Mouse (Mus musculus) liver, embryonic 12.5 days (tissue): ENCODE data around the gene Fam57a. TPM values are rescaled to one million over a fixed set of nuclear protein-coding genes. Genes with fewer than 3 reads are reported as not detected.

Source experiments
- ATAC-seq: fragments of 200-750 bp; cut with Nextera tagmentation; 2 replicates; pipeline ENCODE4 v1.8.0; 2017; ENCODE audit warnings: moderate number of reproducible peaks, mild to moderate bottlenecking, moderate library complexity
- H3K27ac ChIP-seq: fragments of 300-500 bp; sonication (generic); 2 replicates; pipeline ENCODE4 v1.5.1; 2016; ENCODE audit warnings: mild to moderate bottlenecking
- H3K27me3 ChIP-seq: fragments of 300-500 bp; sonication (generic); replicated peaks from 2 replicates; pipeline ENCODE4 v1.6.1; 2016; ENCODE audit warnings: mild to moderate bottlenecking, moderate library complexity
- H3K36me3 ChIP-seq: fragments of 300-500 bp; sonication (generic); 2 replicates; pipeline ENCODE4 v1.6.1; 2016; ENCODE audit warnings: mild to moderate bottlenecking, moderate library complexity
- H3K4me1 ChIP-seq: fragments of 300-500 bp; sonication (generic); 2 replicates; pipeline ENCODE4 v1.6.1; 2016
- H3K4me2 ChIP-seq: fragments of 300-500 bp; sonication (generic); 2 replicates; pipeline ENCODE4 v1.6.1; 2016; ENCODE audit warnings: mild to moderate bottlenecking, moderate library complexity
- H3K4me3 ChIP-seq: fragments of 300-500 bp; sonication (generic); 2 replicates; pipeline ENCODE4 v1.5.1; 2016; ENCODE audit warnings: mild to moderate bottlenecking, moderate library complexity
- H3K9ac ChIP-seq: fragments of 300-500 bp; sonication (generic); 2 replicates; pipeline ENCODE4 v1.6.1; 2016; ENCODE audit warnings: mild to moderate bottlenecking, moderate library complexity
- H3K9me3 ChIP-seq: fragments of 300-500 bp; sonication (generic); replicated peaks from 2 replicates; pipeline ENCODE4 v1.6.1; 2016; ENCODE audit warnings: mild to moderate bottlenecking, moderate library complexity
- WGBS: fragments of 180-500 bp; shearing (Covaris S2); methylation state at CpG from one replicate; pipeline ENCODE4 v1.1.7; 2016; ENCODE audit not compliant: insufficient replicate concordance; 5-methylcytosine and 5-hydroxymethylcytosine counted together
- polyA plus RNA-seq: library from polyadenylated mRNA; unstranded; fragments of >200 nt; fragmentation: Nextera tagmentation; extraction: Ambion mirVana; gene quantifications from 2 replicates; pipeline ENCODE4 v1.2.1, GENCODE M21; 2016

Gene Fam57a
- polyA plus RNA-seq, 1 experiment from 2014 or later, result 8.4 TPM

DNA sequence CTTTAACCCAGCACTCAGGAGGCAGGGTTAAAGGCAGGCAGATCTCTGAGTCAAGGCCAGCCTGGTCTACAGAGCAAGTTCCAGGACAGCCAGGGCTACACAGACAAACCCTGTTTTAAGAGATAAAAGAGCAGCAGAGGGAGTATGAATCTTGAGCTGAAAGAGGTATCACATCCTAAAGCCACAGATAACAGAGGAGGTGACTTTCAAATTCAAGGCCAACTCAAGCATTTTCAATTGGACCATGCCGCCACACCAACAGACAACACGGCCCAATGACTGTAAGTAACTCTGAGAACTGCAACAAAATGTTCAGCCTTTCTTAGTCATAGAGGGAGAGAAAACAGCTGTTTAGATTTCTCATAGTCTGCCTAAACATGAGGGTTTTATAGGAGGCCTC, 25.3 kb upstream of the Fam57a start:
- H3K4me3 ChIP-seq, result no peak overlapping the region
- ATAC-seq, result no peak

GRCm38 (mm10) chr11:76154861-76155260, 24.6 kb upstream of the Fam57a start:
- no peak for ATAC-seq
- H3K9ac ChIP-seq, result no peak overlapping the region
- H3K9me3 ChIP-seq, result no peaks in the 10 kb centered on the region
- H3K27ac ChIP-seq, result no peak overlapping the region
- no peak overlapping the region for H3K4me2 ChIP-seq
- WGBS, result 66% methylated on average over 2 of the region's 2 CpGs
- no peaks in the 10 kb centered on the region for H3K27me3 ChIP-seq
- H3K4me3 ChIP-seq, result no peak overlapping the region
- H3K36me3 ChIP-seq, result peaks cover 27% of the 10 kb centered on the region
- H3K4me1 ChIP-seq, result no peaks in the 10 kb centered on the region

More for the DNA sequence above, 25.3 kb upstream of the Fam57a start:
- H3K9ac ChIP-seq, result no peak overlapping the region
- no peaks in the 10 kb centered on the region for H3K4me1 ChIP-seq
- H3K4me2 ChIP-seq, result no peak overlapping the region
- peaks cover 22% of the 10 kb centered on the region for H3K36me3 ChIP-seq
- no peaks in the 10 kb centered on the region for H3K27me3 ChIP-seq
- H3K9me3 ChIP-seq, result no peaks in the 10 kb centered on the region
- H3K27ac ChIP-seq, result no peak overlapping the region
- 76% methylated on average over 2 of the region's 2 CpGs for WGBS

GRCm38 (mm10) chr11:76158375-76158774, 21.1 kb upstream of the Fam57a start:
- Histone ChIP-seq H3K4me1 (no peaks in the 10 kb centered on the region), H3K4me3 (no peak overlapping the region), H3K4me2 (no peak overlapping the region), H3K27ac (no peak overlapping the region), H3K9ac (no peak overlapping the region), H3K9me3 (no peaks in the 10 kb centered on the region), H3K36me3 (peaks cover 51% of the 10 kb centered on the region), H3K27me3 (no peaks in the 10 kb centered on the region)
- no peak for ATAC-seq
- 87% methylated on average over 2 of the region's 2 CpGs for WGBS

- Histone ChIP-seq H3K4me1 (no peaks in the 10 kb centered on the region), H3K27me3 (no peaks in the 10 kb centered on the region), H3K9me3 (no peaks in the 10 kb centered on the region), H3K9ac (no peak overlapping the region), H3K4me3 (no peak overlapping the region), H3K27ac (no peak overlapping the region), H3K36me3 (peaks cover 47% of the 10 kb centered on the region), H3K4me2 (no peak overlapping the region)
- 69% methylated on average over 6 of the region's 6 CpGs for WGBS
- ATAC-seq, result no peak
Observed at GRCm38 (mm10) chr11:76160251-76160650, 19.2 kb upstream of the Fam57a start.

DNA sequence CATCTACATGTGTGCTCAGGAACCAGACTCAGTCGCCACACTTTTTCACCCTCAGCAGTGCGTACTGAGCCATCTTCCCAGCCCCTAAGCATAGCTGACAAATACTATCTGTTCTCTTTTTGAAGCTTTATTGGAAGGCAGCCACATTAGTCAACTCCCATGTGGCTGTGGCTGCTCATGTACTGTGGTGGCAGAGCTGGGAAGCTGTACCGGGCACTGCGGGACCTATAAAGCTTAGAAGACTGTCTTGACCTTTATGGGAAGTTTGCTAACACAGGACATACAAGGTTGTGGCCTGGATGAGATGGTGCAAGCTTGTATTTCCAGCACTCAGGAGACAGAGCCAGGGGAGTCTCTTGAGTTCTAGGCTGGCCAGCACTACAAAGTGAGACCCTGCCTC, 12.8 kb upstream of the Fam57a start:
- H3K27ac ChIP-seq, result no peak overlapping the region
- no peak overlapping the region for H3K4me2 ChIP-seq
- H3K4me3 ChIP-seq, result no peak overlapping the region
- H3K9me3 ChIP-seq, result no peaks in the 10 kb centered on the region
- peaks cover 25% of the 10 kb centered on the region for H3K36me3 ChIP-seq
- H3K4me1 ChIP-seq, result 0 out of 2 replicates have a peak, but pooled peaks cover 3% of the 10 kb centered on the region
- no peaks in the 10 kb centered on the region for H3K27me3 ChIP-seq
- ATAC-seq, result no peak
- H3K9ac ChIP-seq, result no peak overlapping the region
- WGBS, result 92% methylated on average over 4 of the region's 4 CpGs

DNA sequence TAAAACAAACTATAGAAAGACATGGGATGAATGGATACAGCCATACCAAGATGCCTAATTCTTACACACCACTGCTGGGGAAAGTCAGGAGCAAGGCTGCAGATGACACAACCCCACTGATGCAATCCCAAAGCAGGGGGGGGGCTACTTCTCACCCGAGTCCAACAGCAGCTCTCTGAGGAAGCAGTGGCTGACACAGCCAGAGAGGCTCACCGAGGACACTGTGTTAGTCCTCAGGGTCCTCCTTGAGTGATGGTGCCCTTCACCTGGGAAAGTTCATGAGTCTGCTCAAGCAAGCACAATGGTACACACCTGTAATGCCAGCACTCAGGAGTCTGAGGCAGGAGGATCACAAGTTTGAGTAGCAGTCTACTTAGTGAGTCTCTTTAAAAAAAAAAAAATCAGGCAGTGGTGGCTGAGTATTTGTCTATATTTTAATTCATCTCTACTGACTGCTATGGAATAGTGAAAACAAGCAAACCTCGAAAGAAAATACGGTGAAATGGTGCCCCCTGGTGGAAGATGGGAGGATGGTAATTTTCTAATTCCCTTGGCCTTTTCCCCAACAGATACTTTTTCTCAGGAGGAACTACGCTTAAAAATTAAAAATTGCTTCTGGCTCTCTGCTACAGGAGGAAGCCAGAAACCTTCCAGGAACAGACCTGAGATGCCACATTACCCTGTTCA, 12.2 kb upstream of the Fam57a start:
- no peak overlapping the region for H3K9ac ChIP-seq
- no peaks in the 10 kb centered on the region for H3K9me3 ChIP-seq
- no peak overlapping the region for H3K27ac ChIP-seq
- no peak for ATAC-seq
- H3K36me3 ChIP-seq, result peaks cover 29% of the 10 kb centered on the region
- H3K4me2 ChIP-seq, result no peak overlapping the region
- 22% methylated on average over 5 of the region's 5 CpGs for WGBS
- no peak overlapping the region for H3K4me3 ChIP-seq
- H3K27me3 ChIP-seq, result no peaks in the 10 kb centered on the region
- H3K4me1 ChIP-seq, result 0 out of 2 replicates have a peak, but pooled peaks cover 3% of the 10 kb centered on the region

DNA sequence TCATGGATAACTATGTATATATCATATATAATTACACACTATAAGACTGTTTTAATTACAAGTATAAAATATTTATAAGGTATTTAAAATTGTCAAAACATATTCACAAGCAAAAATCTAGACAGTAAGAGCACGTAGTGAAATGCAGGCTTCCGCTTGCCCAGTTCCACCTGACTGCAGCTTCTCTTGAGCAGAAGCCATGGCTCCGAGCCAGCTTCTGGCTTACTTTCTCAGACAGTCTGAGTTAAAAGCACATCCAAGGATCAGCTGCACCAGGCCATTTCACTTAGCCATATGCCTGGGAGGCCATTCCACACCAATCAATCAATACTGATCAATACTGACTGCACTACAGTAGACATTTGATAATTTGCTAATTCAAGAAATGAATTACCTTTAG, 10.5 kb upstream of the Fam57a start:
- Histone ChIP-seq H3K9ac (no peak overlapping the region), H3K4me1 (0 out of 2 replicates have a peak, but pooled peaks cover 3% of the 10 kb centered on the region), H3K9me3 (no peaks in the 10 kb centered on the region), H3K27me3 (no peaks in the 10 kb centered on the region), H3K4me3 (no peak overlapping the region), H3K4me2 (no peak overlapping the region), H3K27ac (no peak overlapping the region), H3K36me3 (peaks cover 33% of the 10 kb centered on the region)
- WGBS, result 80% methylated on average over 3 of the region's 3 CpGs
- ATAC-seq, result no peak

GRCm38 (mm10) chr11:76170207-76170606, 9.3 kb upstream of the Fam57a start:
- Histone ChIP-seq H3K4me1 (0 out of 2 replicates have a peak, but pooled peaks cover 3% of the 10 kb centered on the region), H3K9ac (no peak overlapping the region), H3K4me2 (no peak overlapping the region), H3K9me3 (no peaks in the 10 kb centered on the region), H3K27me3 (no peaks in the 10 kb centered on the region), H3K36me3 (peaks cover 35% of the 10 kb centered on the region), H3K27ac (no peak overlapping the region), H3K4me3 (no peak overlapping the region)
- no peak for ATAC-seq
- 73% methylated on average over 5 of the region's 5 CpGs for WGBS

DNA sequence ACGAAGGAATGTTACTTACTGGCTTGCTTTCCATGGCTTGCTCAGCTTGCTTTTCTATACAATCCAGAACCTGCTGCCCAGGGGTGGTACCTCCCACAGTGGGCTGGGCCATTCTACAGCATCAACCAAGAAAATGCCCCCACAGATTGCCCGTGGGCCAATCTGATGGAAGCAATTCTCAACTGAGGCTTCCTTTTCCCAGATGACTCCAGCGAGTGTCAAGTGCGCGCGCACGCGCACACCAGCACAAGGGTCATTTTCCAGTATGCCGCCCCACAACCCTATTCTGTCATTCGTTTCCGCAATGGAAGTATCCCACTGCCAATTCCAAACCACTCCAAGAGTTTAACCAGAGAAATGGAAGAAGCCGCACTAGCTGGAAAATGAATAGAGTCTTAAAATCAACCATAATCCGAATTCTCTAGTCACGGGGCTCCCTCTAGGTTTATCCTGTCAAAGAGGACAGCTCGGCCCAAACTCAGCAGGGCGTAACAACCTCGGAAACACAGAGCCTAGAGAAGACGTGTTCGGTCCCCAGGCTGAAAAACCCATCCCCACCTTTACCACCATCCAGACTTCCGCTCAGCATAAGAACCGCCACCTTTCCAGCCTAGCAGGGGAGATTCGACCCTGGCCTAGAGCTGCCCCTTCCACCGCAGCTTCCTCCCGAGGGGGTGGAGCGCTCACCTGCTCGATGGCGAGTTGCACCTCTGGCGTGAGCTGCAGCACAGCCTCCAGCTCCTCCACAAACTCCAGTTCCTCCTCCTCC, 561 bp upstream of the Fam57a start:
- WGBS, result 2% methylated on average over 28 of the region's 28 CpGs
- Histone ChIP-seq H3K27me3 (no peaks in the 10 kb centered on the region), H3K9ac (peak overlapping the region; percentile 84), H3K4me2 (peak overlapping the region; percentile 93), H3K9me3 (no peaks in the 10 kb centered on the region), H3K27ac (peak overlapping the region; percentile 78), H3K4me1 (peaks cover 17% of the 10 kb centered on the region), H3K36me3 (peaks cover 23% of the 10 kb centered on the region), H3K4me3 (peak overlapping the region; percentile 94)
- ATAC-seq, result peak; percentile 78

- Histone ChIP-seq H3K36me3 (peaks cover 16% of the 10 kb centered on the region), H3K4me1 (peaks cover 17% of the 10 kb centered on the region), H3K27ac (peak overlapping the region; percentile 78), H3K4me2 (peak overlapping the region; percentile 93), H3K27me3 (no peaks in the 10 kb centered on the region), H3K4me3 (peak overlapping the region; percentile 94), H3K9ac (peak overlapping the region; percentile 84), H3K9me3 (no peaks in the 10 kb centered on the region)
- no peak for ATAC-seq
- 10% methylated on average over 7 of the region's 7 CpGs for WGBS
Observed at GRCm38 (mm10) chr11:76180146-76180540, 672 bp downstream of the Fam57a start.

GRCm38 (mm10) chr11:76183745-76184144, 4.3 kb downstream of the Fam57a start:
- no peak for ATAC-seq
- WGBS, result 77% methylated on average over 4 of the region's 4 CpGs

DNA sequence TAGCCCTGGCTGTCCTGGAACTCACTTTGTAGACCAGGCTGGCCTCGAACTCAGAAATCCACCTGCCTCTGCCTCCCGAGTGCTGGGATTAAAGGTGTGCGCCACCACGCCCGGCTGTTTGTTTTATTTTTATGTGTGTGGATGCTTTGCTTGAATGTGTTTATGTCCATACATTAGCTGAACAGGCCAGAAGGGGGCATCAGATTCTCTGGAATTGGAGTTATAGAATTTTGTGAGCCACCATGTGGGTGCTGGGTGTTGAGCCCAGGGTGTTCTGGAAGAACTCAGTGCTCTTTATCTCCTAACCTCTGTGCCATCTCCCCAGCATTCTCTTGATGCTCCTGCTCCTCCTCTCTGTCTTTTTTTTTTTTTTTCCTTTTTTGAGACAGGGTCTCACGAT, 7.4 kb downstream of the Fam57a start:
- no peak overlapping the region for H3K4me2 ChIP-seq
- H3K4me3 ChIP-seq, result no peak overlapping the region
- ATAC-seq, result no peak
- no peaks in the 10 kb centered on the region for H3K4me1 ChIP-seq
- no peaks in the 10 kb centered on the region for H3K9me3 ChIP-seq
- WGBS, result 69% methylated on average over 6 of the region's 6 CpGs
- peaks cover 3% of the 10 kb centered on the region for H3K36me3 ChIP-seq
- H3K27me3 ChIP-seq, result no peaks in the 10 kb centered on the region
- H3K27ac ChIP-seq, result no peak overlapping the region
- H3K9ac ChIP-seq, result no peak overlapping the region

More at GRCm38 (mm10) chr11:76183745-76184144, 4.3 kb downstream of the Fam57a start:
- Histone ChIP-seq H3K27me3 (no peaks in the 10 kb centered on the region), H3K9me3 (no peaks in the 10 kb centered on the region), H3K4me3 (no peak overlapping the region), H3K9ac (no peak overlapping the region), H3K27ac (no peak overlapping the region), H3K4me2 (no peak overlapping the region), H3K4me1 (peaks cover 7% of the 10 kb centered on the region), H3K36me3 (peaks cover 10% of the 10 kb centered on the region)
